Mouse (Mus musculus): Measurements from ENCODE around the gene Numb. TPM values are rescaled to one million over a fixed set of nuclear protein-coding genes. Genes with fewer than 3 reads are reported as not detected.
"Not testable (repeated sequence)": the region's sequence is repeated elsewhere in the genome, so short reads cannot be mapped to it uniquely, and the experiment has no call there.

Gene Numb
- total RNA-seq, 1 experiment from 2014 or later: 29.7 TPM

DNA sequence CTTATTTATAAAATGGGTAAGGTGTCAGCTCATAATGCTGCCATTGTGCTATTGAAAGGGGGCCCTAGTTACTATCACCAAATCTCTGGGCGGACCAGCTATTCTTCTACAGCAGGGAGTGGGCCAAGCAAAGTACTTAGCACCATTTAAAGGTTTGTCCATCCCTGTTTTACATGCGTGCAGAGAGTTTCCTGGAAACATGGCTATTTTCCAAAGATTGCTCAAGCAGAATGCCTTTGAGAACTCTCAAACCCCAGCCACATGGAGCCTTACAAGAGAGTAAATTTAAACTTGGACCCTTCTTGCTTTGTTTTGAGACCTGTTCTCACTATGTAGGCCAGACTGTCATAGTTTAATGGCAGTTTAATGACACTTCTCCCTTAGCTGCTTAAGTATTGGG is 4.3 kb upstream of the Numb start:
- no peak for ATAC-seq (replicated peaks in 1 of 2; ENCODE audit: insufficient read depth in 1 of 2, low FRiP score in 2 of 2, low TSS enrichment in 1 of 2, low read depth in 1 of 2, poor library complexity in 2 of 2, severe bottlenecking in 2 of 2)

DNA sequence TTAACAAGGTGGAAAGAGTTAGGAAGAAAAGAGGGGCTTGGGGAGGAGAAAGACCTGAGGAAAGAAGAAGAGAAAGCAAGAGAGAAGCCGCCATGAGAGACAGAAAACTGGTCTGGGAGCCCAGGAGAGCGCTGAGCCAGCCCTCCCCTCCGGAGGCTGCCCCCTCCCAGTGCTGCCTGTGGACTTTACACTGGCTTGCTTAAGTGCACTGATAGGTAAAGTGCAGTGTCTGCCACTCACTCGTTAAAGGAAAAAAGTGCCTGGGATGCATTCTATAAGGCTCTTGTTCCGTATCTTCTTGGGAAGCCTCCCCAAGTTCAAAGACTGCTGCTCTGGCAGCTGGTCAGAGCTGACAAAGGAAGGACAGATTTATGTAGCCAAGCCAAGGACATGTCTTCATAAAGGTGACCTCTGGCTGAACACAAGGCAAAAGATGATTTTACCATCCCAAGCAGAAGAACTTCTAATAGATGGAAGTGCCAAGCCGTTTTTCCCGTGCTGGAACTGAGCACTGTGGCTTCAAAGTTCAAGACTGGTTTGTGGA is 3.5 kb upstream of the Numb start:
- ATAC-seq (replicated peaks in 1 of 2; ENCODE audit: insufficient read depth in 1 of 2, low FRiP score in 2 of 2, low TSS enrichment in 1 of 2, low read depth in 1 of 2, poor library complexity in 2 of 2, severe bottlenecking in 2 of 2): no peak

DNA sequence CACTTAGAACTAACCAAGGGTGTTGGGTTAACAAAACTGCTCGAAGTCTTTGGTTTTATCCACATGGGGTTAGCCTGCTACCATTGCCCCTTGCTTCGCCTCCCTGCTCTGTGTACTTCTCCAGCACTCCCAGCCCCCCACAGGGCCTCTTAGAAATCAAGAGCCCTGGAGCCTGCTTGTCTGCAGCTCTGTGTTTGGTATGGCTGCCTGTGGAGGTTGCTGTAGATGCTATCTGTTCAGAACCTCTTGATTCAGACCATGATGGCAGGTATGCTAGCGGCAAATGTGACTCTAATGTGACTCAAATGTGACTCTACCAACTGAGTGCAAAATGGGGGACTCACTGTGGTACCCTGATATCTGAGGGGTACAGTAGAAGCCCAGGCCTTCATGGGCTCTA is 2.6 kb upstream of the Numb start:
- ATAC-seq (replicated peaks in 1 of 2; ENCODE audit: insufficient read depth in 1 of 2, low FRiP score in 2 of 2, low TSS enrichment in 1 of 2, low read depth in 1 of 2, poor library complexity in 2 of 2, severe bottlenecking in 2 of 2): no peak

DNA sequence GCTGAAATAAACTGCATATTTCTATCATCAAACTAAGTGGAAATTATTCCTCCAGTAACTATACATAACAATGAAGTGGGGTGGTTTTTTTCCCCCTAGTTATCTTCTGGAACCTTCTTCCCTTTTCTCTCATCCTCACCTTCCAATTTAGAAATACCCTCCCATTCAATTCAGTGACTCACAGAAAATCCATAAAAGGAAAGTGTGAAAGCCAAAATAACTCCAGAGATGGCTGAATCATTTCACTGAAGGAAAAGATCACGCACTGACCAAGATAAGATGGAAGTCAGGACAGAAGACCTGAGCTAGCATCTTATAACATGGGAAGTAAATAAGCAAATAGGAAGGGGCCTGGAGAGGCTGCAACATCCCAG is 1.7 kb upstream of the Numb start:
- no peak for ATAC-seq (replicated peaks in 1 of 2; ENCODE audit: insufficient read depth in 1 of 2, low FRiP score in 2 of 2, low TSS enrichment in 1 of 2, low read depth in 1 of 2, poor library complexity in 2 of 2, severe bottlenecking in 2 of 2)

DNA sequence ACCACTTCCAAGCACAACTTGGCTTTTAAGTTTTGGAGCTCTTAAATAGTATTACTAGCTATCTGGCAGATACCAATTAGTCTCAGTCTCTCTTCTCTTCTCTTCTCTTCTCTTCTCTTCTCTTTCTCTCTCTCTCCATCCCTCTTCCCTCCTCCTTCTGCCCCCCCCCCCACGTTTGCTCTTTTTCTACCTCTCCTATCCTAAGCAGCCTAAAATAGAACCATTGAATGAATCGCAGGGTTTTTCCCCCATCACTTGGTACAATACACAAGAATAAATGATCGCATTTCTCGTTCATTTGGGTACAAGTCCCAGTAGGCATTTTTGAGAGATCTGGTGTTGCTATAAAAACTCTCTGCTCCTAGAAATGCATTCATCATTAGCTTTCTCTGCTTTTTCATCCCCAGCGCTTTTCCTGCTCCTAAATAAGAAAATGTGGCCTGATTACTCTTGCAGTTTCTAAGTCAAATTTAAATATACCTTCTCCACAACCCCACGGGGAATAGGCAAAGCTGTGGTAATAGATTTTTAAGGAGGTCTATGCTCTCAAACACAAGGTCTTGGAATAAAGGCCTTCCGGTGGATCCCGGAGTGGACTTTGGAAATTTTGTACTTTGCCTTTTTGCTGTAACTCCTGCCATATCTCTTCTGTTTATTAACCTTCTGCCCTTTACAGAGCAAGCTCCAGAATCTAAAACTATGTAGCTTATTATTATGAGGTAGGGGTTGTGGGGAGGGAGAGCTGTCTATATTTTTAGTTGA is 1.2 kb upstream of the Numb start:
- ATAC-seq (replicated peaks in 1 of 2; ENCODE audit: insufficient read depth in 1 of 2, low FRiP score in 2 of 2, low TSS enrichment in 1 of 2, low read depth in 1 of 2, poor library complexity in 2 of 2, severe bottlenecking in 2 of 2): no peak

DNA sequence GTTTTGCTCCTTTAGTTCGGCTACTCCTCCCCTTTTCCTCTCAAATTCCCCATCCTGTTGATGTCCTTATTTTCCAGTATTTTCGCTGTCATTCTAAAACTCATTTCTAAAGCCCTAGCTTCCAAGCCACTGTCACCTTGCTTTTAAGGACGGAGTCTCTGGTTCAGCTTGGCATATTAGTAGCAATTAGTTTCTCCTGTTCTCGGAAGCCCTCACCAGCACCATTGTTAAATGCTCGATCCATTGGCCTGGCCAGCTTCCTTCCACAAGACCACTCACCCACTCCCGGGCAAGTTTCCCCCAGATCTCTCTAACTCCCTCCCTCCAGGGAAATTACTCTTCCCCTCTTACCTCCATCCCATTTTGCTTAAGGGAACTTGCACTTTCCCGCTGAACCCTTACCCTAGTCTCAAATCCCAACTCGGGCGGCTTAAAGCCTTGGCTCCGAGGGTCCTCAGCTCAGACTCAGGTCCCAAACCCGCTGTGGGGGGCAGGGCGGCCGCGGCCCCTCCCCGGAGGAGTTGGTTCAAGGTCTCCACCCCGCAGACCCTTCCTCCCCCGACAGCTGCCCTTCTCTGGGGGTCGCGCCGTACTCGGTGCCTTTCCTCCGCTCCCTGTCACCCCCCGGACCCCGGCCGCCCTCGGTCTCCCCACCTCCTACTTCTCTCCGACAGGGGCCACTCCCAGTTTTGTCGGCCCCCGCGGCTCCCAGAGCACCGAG is 853 bp downstream of the Numb start:
- no peak for ATAC-seq (replicated peaks in 1 of 2; ENCODE audit: insufficient read depth in 1 of 2, low FRiP score in 2 of 2, low TSS enrichment in 1 of 2, low read depth in 1 of 2, poor library complexity in 2 of 2, severe bottlenecking in 2 of 2)

DNA sequence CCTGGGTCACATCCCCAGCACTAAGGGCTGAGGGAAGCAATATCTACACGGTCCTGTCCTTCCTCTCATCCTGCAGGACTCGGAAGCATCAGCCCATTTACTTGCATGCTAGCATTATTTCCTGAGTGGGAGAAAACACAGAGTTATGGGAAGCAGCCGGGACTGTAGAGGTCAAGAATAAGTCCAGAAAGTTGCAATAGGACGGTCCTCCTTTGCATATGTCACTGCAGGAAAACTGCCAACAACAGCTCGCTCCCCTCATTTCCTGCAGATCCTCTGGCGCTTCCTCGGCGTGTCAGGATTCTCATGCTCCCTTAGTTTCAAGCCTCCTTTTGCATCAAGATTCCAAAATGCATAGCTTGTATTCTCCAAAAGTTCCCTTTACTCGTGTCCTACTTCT is 4.8 kb downstream of the Numb start:
- ATAC-seq (replicated peaks in 1 of 2; ENCODE audit: insufficient read depth in 1 of 2, low FRiP score in 2 of 2, low TSS enrichment in 1 of 2, low read depth in 1 of 2, poor library complexity in 2 of 2, severe bottlenecking in 2 of 2): no peak

DNA sequence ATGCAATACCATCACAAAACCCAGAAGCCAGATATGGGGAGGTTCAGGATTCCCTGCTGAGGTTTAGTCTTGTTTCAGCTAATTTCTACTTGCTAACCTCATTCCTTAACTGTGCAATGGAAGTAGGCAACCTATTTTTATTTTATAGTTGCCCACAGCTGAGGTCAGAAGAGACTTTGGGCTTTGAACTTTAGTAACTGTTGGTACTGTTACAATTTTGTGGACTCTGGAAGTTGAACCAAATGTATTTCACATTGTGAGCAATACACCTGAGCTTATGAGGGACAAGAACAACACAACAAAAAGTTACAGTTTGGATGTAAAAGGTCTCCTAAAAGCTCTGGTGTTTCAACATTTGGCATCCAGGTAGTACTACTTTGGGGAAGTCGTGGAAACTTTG is 6.9 kb downstream of the Numb start:
- no peak for ATAC-seq (replicated peaks in 1 of 2; ENCODE audit: insufficient read depth in 1 of 2, low FRiP score in 2 of 2, low TSS enrichment in 1 of 2, low read depth in 1 of 2, poor library complexity in 2 of 2, severe bottlenecking in 2 of 2)

DNA sequence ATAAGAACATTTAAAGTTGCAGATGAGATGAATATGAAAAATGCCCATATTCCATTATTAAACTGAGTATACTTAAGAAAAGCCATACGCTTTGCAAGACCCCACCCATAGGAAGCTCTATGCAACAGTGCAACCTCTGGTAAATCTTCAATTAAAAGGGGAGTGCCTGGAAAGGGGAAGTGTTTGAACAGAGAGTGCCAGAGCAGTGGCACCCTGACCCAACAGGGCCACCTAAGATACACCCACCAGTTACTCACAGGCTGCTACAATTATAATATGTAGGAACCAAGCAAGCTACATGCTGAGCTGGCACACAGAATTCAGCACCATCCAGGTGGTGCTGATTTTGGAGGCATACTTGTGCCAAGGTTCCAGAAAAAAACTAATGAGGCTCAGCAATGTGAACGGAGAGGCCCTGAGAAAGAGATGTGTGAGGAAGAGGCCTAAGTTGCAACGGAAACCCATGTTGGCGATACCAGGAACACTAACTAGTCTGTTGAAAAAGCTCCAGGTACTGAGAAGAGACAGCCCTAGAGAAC is 7.5 kb downstream of the Numb start:
- peak; percentile 42 to 53; a peak in 2 of 4 replicates for ATAC-seq (replicated peaks in 1 of 2; ENCODE audit: insufficient read depth in 1 of 2, low FRiP score in 2 of 2, low TSS enrichment in 1 of 2, low read depth in 1 of 2, poor library complexity in 2 of 2, severe bottlenecking in 2 of 2)

DNA sequence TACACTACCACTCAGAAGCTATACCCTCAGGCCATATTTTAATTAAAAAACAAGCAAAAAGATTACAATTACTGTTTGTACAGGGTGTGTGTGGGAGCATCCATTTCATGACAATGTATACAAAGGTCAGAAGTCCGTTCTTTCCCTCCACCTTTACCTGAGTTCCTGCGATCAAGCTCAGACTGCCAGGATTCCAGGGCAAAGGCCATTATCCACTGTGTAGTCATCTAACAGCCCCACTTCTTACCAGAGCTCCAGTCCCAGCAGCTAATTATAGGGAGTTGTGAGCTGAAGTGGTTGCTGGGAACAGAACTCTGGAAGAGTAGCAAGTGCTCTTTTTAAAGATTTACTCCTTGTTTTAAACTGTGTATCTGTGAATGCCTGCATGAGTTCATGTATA is 11.3 kb downstream of the Numb start:
- ATAC-seq (replicated peaks in 1 of 2; ENCODE audit: insufficient read depth in 1 of 2, low FRiP score in 2 of 2, low TSS enrichment in 1 of 2, low read depth in 1 of 2, poor library complexity in 2 of 2, severe bottlenecking in 2 of 2): no peak

DNA sequence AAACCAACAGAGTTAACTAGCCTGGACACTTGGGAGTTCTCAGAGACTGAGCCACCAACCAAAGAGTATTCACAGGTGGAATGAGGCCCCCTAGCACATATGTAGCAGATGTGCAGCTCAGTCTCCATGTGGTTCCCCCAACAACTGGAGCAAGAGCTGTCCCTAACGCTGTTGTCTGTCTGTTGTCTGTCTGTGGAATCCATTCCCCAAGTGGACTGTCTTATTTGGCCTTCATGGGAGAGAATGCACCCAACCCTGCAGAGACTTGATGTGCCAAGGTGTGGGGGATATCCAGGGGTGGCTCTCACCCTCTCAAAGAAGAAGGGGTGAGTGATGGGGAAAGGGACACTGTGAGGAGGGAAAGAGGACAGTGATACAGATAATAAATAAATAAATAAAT is 28.8 kb downstream of the Numb start:
- no peak for ATAC-seq (replicated peaks in 1 of 2; ENCODE audit: insufficient read depth in 1 of 2, low FRiP score in 2 of 2, low TSS enrichment in 1 of 2, low read depth in 1 of 2, poor library complexity in 2 of 2, severe bottlenecking in 2 of 2)

DNA sequence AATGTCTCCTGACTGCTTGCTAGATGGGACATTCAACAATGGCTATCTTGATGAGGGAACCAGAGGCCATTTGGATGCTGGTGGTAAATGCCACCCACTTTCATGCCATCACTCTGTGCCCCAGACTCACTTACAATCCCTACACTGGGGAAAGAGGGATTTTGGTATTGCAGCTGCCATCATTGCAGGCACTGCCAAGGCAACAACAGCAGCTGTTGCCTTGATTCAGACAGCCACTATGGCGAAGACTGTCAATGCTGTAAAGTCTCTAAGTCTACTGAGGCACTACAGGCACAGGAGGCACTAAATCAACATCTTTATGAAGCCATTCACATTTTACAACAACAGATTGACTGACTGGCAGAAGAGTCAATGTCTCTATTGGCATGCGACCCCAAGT is 30.5 kb downstream of the Numb start:
- ATAC-seq (replicated peaks in 1 of 2; ENCODE audit: insufficient read depth in 1 of 2, low FRiP score in 2 of 2, low TSS enrichment in 1 of 2, low read depth in 1 of 2, poor library complexity in 2 of 2, severe bottlenecking in 2 of 2): no peak

DNA sequence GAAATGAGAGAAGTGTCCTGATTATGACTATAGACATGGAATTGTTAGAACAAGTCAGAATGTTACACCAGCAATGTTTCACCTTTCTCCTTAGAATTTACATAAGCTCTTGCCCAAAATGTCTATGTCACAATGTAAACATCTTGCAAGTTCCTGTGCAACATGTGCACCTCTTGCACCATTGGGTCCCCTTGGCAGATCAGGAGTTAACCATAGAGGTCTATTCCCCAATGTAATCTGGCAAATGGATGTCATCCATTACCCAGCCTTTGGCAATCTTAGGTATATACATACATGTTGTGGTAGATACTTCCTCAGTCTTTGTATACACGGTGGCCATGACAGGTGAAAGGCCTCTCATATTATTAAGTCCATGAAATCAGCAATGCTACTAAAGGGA is 32.6 kb downstream of the Numb start:
- ATAC-seq (replicated peaks in 1 of 2; ENCODE audit: insufficient read depth in 1 of 2, low FRiP score in 2 of 2, low TSS enrichment in 1 of 2, low read depth in 1 of 2, poor library complexity in 2 of 2, severe bottlenecking in 2 of 2): peak in 1 of 2 experiments; percentile 71; a peak in 1 of 4 replicates

DNA sequence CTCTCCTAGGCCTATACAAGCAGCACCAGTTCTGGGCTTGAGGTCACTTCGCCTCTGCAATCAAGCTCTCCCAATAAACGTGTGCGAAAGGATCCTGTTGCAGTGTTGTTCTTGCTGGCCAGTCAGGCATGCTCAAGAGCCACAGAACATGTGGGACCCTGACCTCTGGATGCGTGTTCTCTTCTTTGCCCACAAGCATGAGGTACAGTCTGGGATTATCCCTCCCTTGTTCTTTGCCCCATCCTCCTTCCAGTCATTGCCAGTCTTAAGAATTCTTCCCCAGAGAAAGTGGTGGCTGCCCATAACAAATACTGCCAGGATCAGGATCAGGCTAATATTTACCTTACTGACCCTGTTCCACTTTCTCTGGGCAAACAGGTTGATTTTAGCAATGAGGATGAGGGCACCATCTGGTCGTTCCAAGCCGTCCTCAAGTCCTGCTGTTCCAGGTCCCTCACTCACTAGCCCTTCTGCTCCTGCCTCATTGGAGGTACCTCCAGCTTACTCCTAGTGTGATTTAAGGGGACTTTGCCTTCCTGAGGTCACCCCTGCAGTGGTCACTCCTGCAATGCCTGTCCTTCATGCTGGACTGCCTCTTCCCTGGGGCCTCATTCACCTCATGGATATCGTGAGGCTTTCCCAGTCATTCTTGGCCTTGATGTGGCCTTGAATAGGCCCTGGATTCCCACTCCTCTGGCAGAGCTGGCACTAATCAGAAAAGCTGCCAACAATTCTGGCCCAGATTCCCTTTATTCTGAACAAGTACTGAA is 36.0 kb downstream of the Numb start:
- no peak for ATAC-seq (replicated peaks in 1 of 2; ENCODE audit: insufficient read depth in 1 of 2, low FRiP score in 2 of 2, low TSS enrichment in 1 of 2, low read depth in 1 of 2, poor library complexity in 2 of 2, severe bottlenecking in 2 of 2)

DNA sequence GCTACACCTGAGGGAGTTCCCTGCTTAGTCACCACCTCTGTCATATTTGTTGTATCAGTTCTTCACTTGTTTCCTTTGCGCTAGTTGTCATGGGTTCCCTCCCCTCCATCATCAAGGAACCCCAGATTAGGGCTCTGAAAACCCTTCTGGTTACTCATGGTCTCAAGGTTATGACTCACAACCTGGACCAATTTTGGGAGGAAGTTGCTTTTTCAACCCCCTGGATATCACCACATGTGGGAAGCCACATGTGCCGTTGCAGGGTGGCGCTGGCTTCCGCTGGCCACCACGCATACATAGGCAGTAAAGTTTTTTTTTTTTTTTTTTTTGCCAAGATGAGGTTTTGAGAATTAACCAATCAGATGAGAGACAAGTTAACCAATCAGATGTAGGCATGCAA is 36.7 kb downstream of the Numb start:
- not testable (repeated sequence) for ATAC-seq (replicated peaks in 1 of 2; ENCODE audit: insufficient read depth in 1 of 2, low FRiP score in 2 of 2, low TSS enrichment in 1 of 2, low read depth in 1 of 2, poor library complexity in 2 of 2, severe bottlenecking in 2 of 2)

DNA sequence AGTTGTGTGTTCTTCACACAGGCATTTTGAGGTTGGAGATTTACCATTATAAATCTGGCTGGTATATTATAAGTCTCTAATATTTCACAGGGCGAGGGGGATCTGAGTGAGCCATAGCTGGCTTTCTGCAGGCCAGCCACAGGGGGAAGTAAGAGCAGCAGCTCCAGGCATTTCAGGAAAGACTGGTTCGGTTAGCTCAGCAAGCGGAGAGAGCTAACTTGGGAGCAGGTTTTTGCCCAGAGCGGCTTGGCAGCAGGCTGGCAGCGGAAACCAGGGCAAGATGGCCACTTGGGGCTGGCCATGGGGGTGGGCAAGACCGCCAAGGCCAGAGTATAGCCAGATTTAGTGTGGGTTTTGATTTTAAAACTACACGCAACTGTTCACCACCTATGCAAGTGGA is 39.2 kb downstream of the Numb start:
- no peak for ATAC-seq (replicated peaks in 1 of 2; ENCODE audit: insufficient read depth in 1 of 2, low FRiP score in 2 of 2, low TSS enrichment in 1 of 2, low read depth in 1 of 2, poor library complexity in 2 of 2, severe bottlenecking in 2 of 2)

DNA sequence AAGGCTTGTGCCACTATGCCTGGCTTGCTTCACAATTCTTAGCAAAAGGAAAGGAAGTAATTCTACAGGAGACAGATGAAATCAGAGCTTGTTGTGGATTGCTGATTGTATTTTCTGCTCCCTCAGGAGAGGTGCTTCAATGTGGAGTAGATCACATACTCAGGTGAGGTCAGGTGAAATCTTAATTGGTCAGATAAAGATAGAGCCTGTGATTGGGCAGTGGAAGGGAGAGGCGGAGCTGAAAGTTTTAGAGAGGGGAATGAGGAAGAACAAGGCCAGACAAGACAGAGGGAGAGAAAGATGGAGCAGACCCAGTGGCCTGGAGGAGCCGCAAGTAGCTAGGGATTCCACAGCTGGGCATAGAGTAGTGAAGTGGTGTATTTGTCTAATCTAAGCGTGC is 39.6 kb downstream of the Numb start:
- ATAC-seq (replicated peaks in 1 of 2; ENCODE audit: insufficient read depth in 1 of 2, low FRiP score in 2 of 2, low TSS enrichment in 1 of 2, low read depth in 1 of 2, poor library complexity in 2 of 2, severe bottlenecking in 2 of 2): no peak

DNA sequence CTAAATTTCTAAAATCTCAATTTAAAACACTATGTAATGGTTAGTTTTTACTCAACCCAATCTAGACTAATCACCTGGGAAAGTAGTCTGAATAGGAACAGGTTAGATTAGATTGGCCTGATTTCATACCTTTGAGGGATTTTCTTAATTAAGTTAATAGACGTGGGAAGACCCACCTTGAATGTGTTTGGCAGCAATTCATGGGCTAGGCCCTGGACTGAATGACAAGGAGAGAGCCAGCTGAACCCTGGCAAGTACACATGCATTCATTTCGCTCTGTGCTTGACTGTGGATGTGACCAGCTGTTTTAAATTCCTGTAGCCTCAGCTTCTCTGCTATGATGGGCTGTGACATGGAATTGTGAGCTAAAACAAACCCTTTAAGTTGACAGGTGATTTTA is 40.8 kb downstream of the Numb start:
- ATAC-seq (replicated peaks in 1 of 2; ENCODE audit: insufficient read depth in 1 of 2, low FRiP score in 2 of 2, low TSS enrichment in 1 of 2, low read depth in 1 of 2, poor library complexity in 2 of 2, severe bottlenecking in 2 of 2): no peak

Data from hematopoietic stem cell, adult 5-6 weeks (primary cell).